Comparison of ENCODE assay signal across 8 mouse cellular contexts in genomic region chr10:20548833-20549710, GRCm38 (mm10).
DNase-seq lines count a peak whose midpoint lies in the region; ATAC-seq lines count a peak whose summit lies in the region.
"Had no signal": no experiment of that assay in that cellular context is flagged by ENCODE, and none has a peak within 500 bp of the region (broad histone marks: within the 10 kb centered on the region; RNA-seq: fewer than 3 reads in every experiment).

No protein-coding gene starts in this region.

- H3K27ac ChIP-seq in embryonic facial prominence, embryonic 13.5 days = peak overlapping the region; percentile 93
- peak overlapping the region; percentile 85 for H3K27ac ChIP-seq in limb, embryonic 10.5 days
- peak overlapping the region; percentile 76 for H3K27ac ChIP-seq in neural tube, embryonic 15.5 days (replicated peaks)

- H3K9me3 ChIP-seq in embryonic facial prominence, embryonic 13.5 days = no peaks in the 10 kb centered on the region
- H3K9me3 ChIP-seq in limb, embryonic 10.5 days (replicated peaks) = no peaks in the 10 kb centered on the region
- H3K9me3 ChIP-seq in neural tube, embryonic 15.5 days (replicated peaks) = no peaks in the 10 kb centered on the region
- H3K9me3 ChIP-seq: megakaryocyte, embryonic 14.5 days had no signal

- H3K27me3 ChIP-seq in embryonic facial prominence, embryonic 13.5 days = peaks cover 3% of the 10 kb centered on the region; the same call in 1 of the 2 replicates
- 0 out of 2 replicates have a peak, but pooled peaks cover 4% of the 10 kb centered on the region for H3K27me3 ChIP-seq in limb, embryonic 10.5 days (ENCODE audit: low read depth, poor library complexity, severe bottlenecking)
- H3K27me3 ChIP-seq in neural tube, embryonic 15.5 days (replicated peaks) = no peaks in the 10 kb centered on the region; the same call in 1 of the 2 replicates

- intact Hi-C loops in heart, postnatal 14 days (cut with DNase I) = loop anchor here (2.0 to 5.0 kb wide), 3 partner anchors 62 to 173 kb away; no protein-coding TSS in a partner anchor

- no peak for ATAC-seq in embryonic facial prominence, embryonic 13.5 days (ENCODE audit: insufficient number of reproducible peaks, insufficient read depth, low FRiP score, low TSS enrichment, low read depth)
- ATAC-seq in neural tube, embryonic 15.5 days (ENCODE audit: low FRiP score) = peak; percentile 55; the same call in 1 of the 2 replicates

- peak overlapping the region; percentile 70 for H3K4me2 ChIP-seq in embryonic facial prominence, embryonic 13.5 days
- peak overlapping the region; percentile 71 for H3K4me2 ChIP-seq in neural tube, embryonic 15.5 days

- peak overlapping the region; percentile 74 for H3K9ac ChIP-seq in embryonic facial prominence, embryonic 13.5 days
- no peak overlapping the region for H3K9ac ChIP-seq in neural tube, embryonic 15.5 days (replicated peaks)

- peaks cover 53% of the 10 kb centered on the region for H3K4me1 ChIP-seq in embryonic facial prominence, embryonic 13.5 days
- peaks cover 27% of the 10 kb centered on the region for H3K4me1 ChIP-seq in limb, embryonic 10.5 days
- H3K4me1 ChIP-seq in neural tube, embryonic 15.5 days = peaks cover 27% of the 10 kb centered on the region

- H3K4me3 ChIP-seq in embryonic facial prominence, embryonic 13.5 days = peak overlapping the region; percentile 45
- H3K4me3 ChIP-seq in limb, embryonic 10.5 days = peak overlapping the region; percentile 53
- H3K4me3 ChIP-seq in neural tube, embryonic 15.5 days (replicated peaks) = peak overlapping the region; percentile 44

- 29% methylated on average over 13 of the region's 13 CpGs for WGBS in embryonic facial prominence, embryonic 13.5 days
- WGBS in limb, embryonic 10.5 days = 25% methylated on average over 13 of the region's 13 CpGs
- 17% methylated on average over 13 of the region's 13 CpGs for WGBS in neural tube, embryonic 15.5 days

- H3K36me3 ChIP-seq in embryonic facial prominence, embryonic 13.5 days = no peaks in the 10 kb centered on the region
- H3K36me3 ChIP-seq in limb, embryonic 10.5 days = no peaks in the 10 kb centered on the region
- no peaks in the 10 kb centered on the region for H3K36me3 ChIP-seq in neural tube, embryonic 15.5 days

- peak; percentile 32 for DNase-seq in brain, adult 2 months (ENCODE audit: low read depth, low spot score)
- DNase-seq in heart, postnatal 14 days = peak; percentile 37 to 38
- peak; percentile 58 for DNase-seq in limb, embryonic 10.5 days (ENCODE audit: low spot score)
- no peak for DNase-seq in urinary bladder, postnatal 14 days (ENCODE audit: low spot score)
- DNase-seq in ovary, adult 18-20 months (ENCODE audit: low spot score) = no peak

Comparison
In these comparisons a context has a peak if more than half of its experiments do, and no peak if none do; other contexts are left out.
1. DNase-seq: peak in brain, adult 2 months (single experiment), heart, postnatal 14 days (2 of 2) and limb, embryonic 10.5 days (single experiment); none in urinary bladder, postnatal 14 days (single experiment) and ovary, adult 18-20 months (single experiment).
2. Peak in every context shown above with its lines, with median percentiles within 50 percentile points of each other: H3K27ac ChIP-seq and H3K4me3 ChIP-seq.